Mouse (Mus musculus) MEL (cell line): ENCODE results near the gene Atp8a2. TPM values are rescaled to one million over a fixed set of nuclear protein-coding genes. Genes with fewer than 3 reads are reported as not detected.
A peak's percentile ranks its signal among the peaks of the same experiment; 100 is the strongest.

ENCODE experiments used
- DNase-seq: peaks from one replicate; pipeline ENCODE4 v3.0.0; 2011; ENCODE audit warnings: low read depth, low spot score
- H3K27ac ChIP-seq: 2 replicates; pipeline ENCODE4 v1.5.1; 2012; ENCODE audit warnings: low read depth, mild to moderate bottlenecking, control low read depth, low read length, moderate library complexity; ENCODE audit not compliant: control insufficient read depth
- H3K27me3 ChIP-seq, 2 experiments: fragments of 150-350 bp in 1 of 2; sonication (generic) in 1 of 2; 2 replicates each; pipeline ENCODE4 v1.6.1; 2012; ENCODE audit warnings: low read length in 2 of 2, mild to moderate bottlenecking in 2 of 2, improper control_type of control experiment in 1 of 2, moderate library complexity in 1 of 2; ENCODE audit not compliant: insufficient read depth in 2 of 2, control insufficient read depth in 1 of 2
- H3K36me3 ChIP-seq, 2 experiments: 2 replicates each; pipeline ENCODE4 v1.6.1; 2012 to 2014; ENCODE audit warnings: low read length in 2 of 2, improper control_type of control experiment in 1 of 2, inconsistent platforms in 1 of 2, mild to moderate bottlenecking in 1 of 2; ENCODE audit not compliant: insufficient read depth in 2 of 2, control insufficient read depth in 1 of 2
- H3K4me1 ChIP-seq, 2 experiments: fragments of 150-350 bp in 1 of 2; sonication (generic) in 1 of 2; 2 replicates each; pipeline ENCODE4 v1.6.1; 2012; ENCODE audit warnings: low read length in 2 of 2, improper control_type of control experiment in 1 of 2, mild to moderate bottlenecking in 1 of 2; ENCODE audit not compliant: insufficient read depth in 2 of 2, control insufficient read depth in 1 of 2
- H3K4me3 ChIP-seq, 2 experiments: fragments of 150-350 bp in 1 of 2; sonication (generic) in 1 of 2; 2 replicates each; pipeline ENCODE4 v1.5.1; 2012; ENCODE audit warnings: low read depth in 2 of 2, low read length in 2 of 2, mild to moderate bottlenecking in 2 of 2, moderate library complexity in 2 of 2, control low read depth in 1 of 2, improper control_type of control experiment in 1 of 2; ENCODE audit not compliant: control insufficient read depth in 1 of 2, insufficient read depth in 1 of 2
- H3K79me2 ChIP-seq: 2 replicates; pipeline ENCODE4 v1.6.1; 2012; ENCODE audit warnings: mild to moderate bottlenecking, low read length, moderate library complexity; ENCODE audit not compliant: control insufficient read depth, poor library complexity, insufficient read depth
- H3K9ac ChIP-seq: 2 replicates; pipeline ENCODE4 v1.6.1; 2012; ENCODE audit warnings: low read depth, mild to moderate bottlenecking, control low read depth, low read length, moderate library complexity; ENCODE audit not compliant: control insufficient read depth, poor library complexity, severe bottlenecking
- H3K9me3 ChIP-seq: fragments of 150-350 bp; sonication (generic); replicated peaks from 2 replicates; pipeline ENCODE4 v1.6.1; 2012; ENCODE audit warnings: mild to moderate bottlenecking, low read length, improper control_type of control experiment, moderate library complexity; ENCODE audit not compliant: insufficient read depth
- BHLHE40 ChIP-seq: IDR thresholded peaks from 2 replicates; pipeline ENCODE4 v1.6.1; 2012; ENCODE audit warnings: low read depth, mild to moderate bottlenecking, inconsistent platforms, low read length, improper control_type of control experiment, borderline replicate concordance
- CTCF ChIP-seq, 3 experiments: IDR thresholded peaks in 2 of 3; conservative IDR thresholded peaks in 1 of 3; 2 replicates each; pipeline ENCODE4 v1.5.1; 2011 to 2012; ENCODE audit warnings: low read length in 3 of 3, low read depth in 2 of 3, mild to moderate bottlenecking in 2 of 3, improper control_type of control experiment in 1 of 3, inconsistent platforms in 1 of 3, mixed read lengths in 1 of 3, moderate library complexity in 1 of 3; ENCODE audit not compliant: control insufficient read depth in 1 of 3, insufficient read depth in 1 of 3, poor library complexity in 1 of 3, severe bottlenecking in 1 of 3
- ELF1 ChIP-seq: IDR thresholded peaks from 2 replicates; pipeline ENCODE4 v1.6.1; 2014; ENCODE audit warnings: low read depth, mild to moderate bottlenecking, inconsistent platforms, low read length, improper control_type of control experiment, moderate library complexity
- EP300 ChIP-seq, 2 experiments: IDR thresholded peaks; 2 replicates each; pipeline ENCODE4 v1.6.1; 2011; ENCODE audit warnings: improper control_type of control experiment in 2 of 2, low read length in 2 of 2, low read depth in 1 of 2, mild to moderate bottlenecking in 1 of 2
- GABPA ChIP-seq: IDR thresholded peaks from 2 replicates; pipeline ENCODE4 v1.6.1; 2012; ENCODE audit warnings: low read depth, mild to moderate bottlenecking, inconsistent platforms, low read length, improper control_type of control experiment, moderate library complexity
- GATA1 ChIP-seq: IDR thresholded peaks from 2 replicates; pipeline ENCODE4 v1.6.1; 2011; ENCODE audit warnings: low read depth, low read length, improper control_type of control experiment
- HCFC1 ChIP-seq: IDR thresholded peaks from 2 replicates; pipeline ENCODE4 v1.6.1; 2012; ENCODE audit warnings: low read depth, mild to moderate bottlenecking, inconsistent platforms, low read length, improper control_type of control experiment, moderate library complexity
- JUND ChIP-seq: IDR thresholded peaks from 2 replicates; pipeline ENCODE4 v1.6.1; 2011; ENCODE audit warnings: low read depth, mild to moderate bottlenecking, improper control_type of control experiment, low read length
- MAFK ChIP-seq: IDR thresholded peaks from 2 replicates; pipeline ENCODE4 v1.6.1; 2011; ENCODE audit warnings: low read depth, mild to moderate bottlenecking, low read length, improper control_type of control experiment, borderline replicate concordance
- MAX ChIP-seq: IDR thresholded peaks from 2 replicates; pipeline ENCODE4 v1.6.1; 2011; ENCODE audit warnings: low read length, improper control_type of control experiment
- MAZ ChIP-seq: IDR thresholded peaks from 2 replicates; pipeline ENCODE4 v1.6.1; 2012; ENCODE audit warnings: low read depth, mild to moderate bottlenecking, inconsistent platforms, low read length, improper control_type of control experiment
- MEF2A ChIP-seq: IDR thresholded peaks from 2 replicates; pipeline ENCODE4 v1.6.1; 2014; ENCODE audit warnings: low read depth, mild to moderate bottlenecking, inconsistent platforms, low read length, improper control_type of control experiment; ENCODE audit not compliant: poor library complexity, insufficient replicate concordance, severe bottlenecking; ENCODE audit errors: extremely low read depth
- MXI1 ChIP-seq: IDR thresholded peaks from 2 replicates; pipeline ENCODE4 v1.6.1; 2011; ENCODE audit warnings: mild to moderate bottlenecking, low read depth, low read length, improper control_type of control experiment
- MYB ChIP-seq: IDR thresholded peaks from 2 replicates; pipeline ENCODE4 v1.6.1; 2011; ENCODE audit warnings: mild to moderate bottlenecking, low read depth, low read length, improper control_type of control experiment
- NELFE ChIP-seq: IDR thresholded peaks from 2 replicates; pipeline ENCODE4 v1.6.1; 2011; ENCODE audit warnings: low read depth, low read length, improper control_type of control experiment
- POLR2A ChIP-seq, 2 experiments: IDR thresholded peaks; 2 replicates each; pipeline ENCODE4 v1.6.1; 2011 to 2012; ENCODE audit warnings: low read length in 2 of 2, mild to moderate bottlenecking in 2 of 2, control low read depth in 1 of 2, improper control_type of control experiment in 1 of 2, low read depth in 1 of 2, moderate library complexity in 1 of 2; ENCODE audit not compliant: control insufficient read depth in 1 of 2, insufficient read depth in 1 of 2, poor library complexity in 1 of 2
- POLR2AphosphoS2 ChIP-seq: IDR thresholded peaks from 2 replicates; pipeline ENCODE4 v1.6.1; 2011; ENCODE audit warnings: low read length, improper control_type of control experiment
- POLR2AphosphoS5 ChIP-seq: IDR thresholded peaks from 2 replicates; pipeline ENCODE4 v1.6.1; 2012; ENCODE audit warnings: low read depth, borderline replicate concordance, mild to moderate bottlenecking, inconsistent platforms, low read length, moderate library complexity, mixed read lengths
- TCF12 ChIP-seq: IDR thresholded peaks from 2 replicates; pipeline ENCODE4 v1.6.1; 2014; ENCODE audit warnings: low read depth, mild to moderate bottlenecking, inconsistent platforms, low read length, improper control_type of control experiment, moderate library complexity
- UBTF ChIP-seq: IDR thresholded peaks from 2 replicates; pipeline ENCODE4 v1.6.1; 2012; ENCODE audit warnings: low read depth, mild to moderate bottlenecking, inconsistent platforms, low read length, improper control_type of control experiment, moderate library complexity, borderline replicate concordance; ENCODE audit not compliant: insufficient read depth
- USF1 ChIP-seq: IDR thresholded peaks from 2 replicates; pipeline ENCODE4 v1.6.1; 2014; ENCODE audit warnings: low read depth, mild to moderate bottlenecking, inconsistent platforms, low read length, improper control_type of control experiment, moderate library complexity
- polyA plus RNA-seq, 2 experiments: library from polyadenylated mRNA; stranded (reverse) in 1 of 2; unstranded in 1 of 2; fragments of >175 nt in 1 of 2; fragments of >200 nt in 1 of 2; gene quantifications; 2 replicates each; pipeline versions ENCODE4 v1.2.1 to v1.2.4; 2012; ENCODE audit warnings: low replicate concordance in 2 of 2, low read depth in 1 of 2; ENCODE audit not compliant: insufficient read length in 2 of 2, insufficient read depth in 1 of 2, missing spikeins in 1 of 2
- total RNA-seq: library from RNA; depleted of rRNA; stranded (reverse); fragments of 300-350 nt; gene quantifications from 2 replicates; pipeline ENCODE4 v1.2.3, GENCODE M21; 2012

Gene Atp8a2
- total and polyA plus RNA-seq, 3 experiments: 0.29 to 0.39 TPM; not detected in 1

DNA sequence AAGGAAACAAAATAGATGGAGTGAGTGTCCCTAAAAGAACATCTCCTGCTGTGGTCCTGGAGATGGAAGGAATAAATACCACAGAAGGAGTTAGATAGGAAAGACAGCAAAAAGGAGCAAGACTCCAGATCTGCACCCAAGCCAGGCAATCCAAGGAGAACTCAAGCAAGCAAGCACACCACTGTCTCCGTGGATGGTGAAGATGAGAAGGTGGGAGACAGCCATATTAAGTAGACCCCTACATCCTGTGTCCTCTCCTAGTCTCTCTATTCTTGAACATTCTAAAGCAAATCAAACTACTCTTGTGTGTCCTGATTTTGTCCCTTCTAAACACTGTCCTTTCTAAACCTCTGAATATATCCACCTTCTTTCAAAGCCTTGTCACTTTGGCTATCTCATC is 552.8 kb downstream of the Atp8a2 start:
- Histone ChIP-seq H3K4me3 (no peak overlapping the region), H3K9ac (no peak overlapping the region), H3K9me3 (no peaks in the 10 kb centered on the region), H3K4me1 (peaks cover 0 to 10% of the 10 kb centered on the region in 2 experiments; a peak in 2 of 4 replicates), H3K79me2 (no peaks in the 10 kb centered on the region), H3K27me3 (no peaks in the 10 kb centered on the region; a peak in 1 of 4 replicates), H3K36me3 (no peaks in the 10 kb centered on the region), H3K27ac (no peak overlapping the region)
- TF ChIP-seq ELF1 (no peak), MAZ (no peak), MYB (no peak), GABPA (no peak), MAX (no peak), POLR2A (IDR thresholded peaks at IDR 0.05; ENCODE audit: control insufficient read depth in 1 of 2, insufficient read depth in 1 of 2, low read depth in 1 of 2, low read length in 2 of 2, poor library complexity in 1 of 2) (no peak), MAFK (no peak), EP300 (IDR thresholded peaks at IDR 0.05; ENCODE audit: low read depth in 1 of 2, low read length in 2 of 2) (no peak), MEF2A (no peak), CTCF (IDR thresholded peaks at IDR 0.05 in 2 of 3, conservative IDR thresholded peaks at IDR 0.05 in 1 of 3; ENCODE audit: control insufficient read depth in 1 of 3, insufficient read depth in 1 of 3, low read depth in 2 of 3, low read length in 3 of 3, poor library complexity in 1 of 3, severe bottlenecking in 1 of 3) (no peak), HCFC1 (no peak), TCF12 (no peak), MXI1 (no peak), POLR2AphosphoS5 (no peak), USF1 (no peak)
- no peak for DNase-seq

DNA sequence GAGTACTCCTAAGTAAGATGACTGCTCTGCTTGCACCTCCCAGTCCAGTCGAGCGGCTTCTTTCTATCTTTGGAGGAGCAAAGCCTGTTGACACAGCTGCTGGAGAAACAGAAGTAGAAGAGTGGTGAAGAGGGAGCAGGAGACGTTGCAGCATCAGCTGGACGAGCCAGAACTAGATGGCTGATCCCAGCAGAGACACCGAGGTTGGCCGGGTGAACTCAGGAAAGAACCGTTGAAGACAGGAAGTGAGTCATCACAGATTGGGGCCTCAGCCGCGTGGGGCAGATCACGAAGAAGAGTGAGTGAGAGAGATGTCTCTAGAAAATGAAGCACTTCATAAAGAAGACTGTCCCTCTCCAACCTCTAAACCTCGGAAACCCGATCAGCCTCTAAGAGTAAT is 553.4 kb downstream of the Atp8a2 start:
- H3K4me3 ChIP-seq: no peak overlapping the region
- no peaks in the 10 kb centered on the region for H3K9me3 ChIP-seq
- no peak overlapping the region for H3K9ac ChIP-seq
- H3K79me2 ChIP-seq: no peaks in the 10 kb centered on the region
- no peaks in the 10 kb centered on the region; a peak in 1 of 4 replicates for H3K27me3 ChIP-seq
- DNase-seq: peak; percentile 26
- TF ChIP-seq JUND (no peak), MAX (0 out of 2 replicates have a peak, but pooled peaks have one; percentile 31), POLR2AphosphoS2 (no peak), GATA1 (no peak), BHLHE40 (no peak), MYB (peak; percentile 37; the same call in 1 of the 2 replicates), UBTF (no peak), NELFE (no peak), EP300 (IDR thresholded peaks at IDR 0.05; ENCODE audit: low read depth in 1 of 2, low read length in 2 of 2) (peak in 1 of 2 experiments; percentile 30; a peak in 2 of 4 replicates)
- TF ChIP-seq, all 39 proteins: peak for 3
- peaks cover 0 to 10% of the 10 kb centered on the region in 2 experiments; a peak in 2 of 4 replicates for H3K4me1 ChIP-seq
- H3K27ac ChIP-seq: no peak overlapping the region
- no peaks in the 10 kb centered on the region for H3K36me3 ChIP-seq
